Mouse (Mus musculus) G1E (cell line): ENCODE measurements around the gene Dlg5. TPM values are rescaled to one million over a fixed set of nuclear protein-coding genes. Genes with fewer than 3 reads are reported as not detected.

ENCODE experiments used
- ATAC-seq: 2 replicates; pipeline ENCODE4 v1.8.0; 2016; ENCODE audit warnings: mild to moderate bottlenecking; ENCODE audit not compliant: insufficient number of reproducible peaks, poor library complexity, low FRiP score, severe bottlenecking; ENCODE audit errors: extremely low read depth
- DNase-seq: peaks from one replicate; pipeline ENCODE4 v3.0.0; 2012; ENCODE audit warnings: low spot score
- H3K27me3 ChIP-seq: 2 replicates; pipeline ENCODE4 v1.6.1; 2012; ENCODE audit warnings: mild to moderate bottlenecking, low read length, inconsistent platforms; ENCODE audit not compliant: insufficient read depth
- H3K36me3 ChIP-seq: replicated peaks from 2 replicates; pipeline ENCODE3; 2012; ENCODE audit warnings: mild to moderate bottlenecking, inconsistent platforms
- H3K4me1 ChIP-seq: 2 replicates; pipeline ENCODE4 v1.6.1; 2012; ENCODE audit warnings: low read depth, low read length, inconsistent platforms, mixed read lengths; ENCODE audit not compliant: insufficient read depth
- H3K4me3 ChIP-seq: 2 replicates; pipeline ENCODE4 v1.5.1; 2012; ENCODE audit warnings: low read depth, mild to moderate bottlenecking, inconsistent platforms, low read length, moderate library complexity, mixed read lengths
- H3K9me3 ChIP-seq: replicated peaks from 2 replicates; pipeline ENCODE4 v1.6.1; 2012; ENCODE audit warnings: inconsistent platforms
- CTCF ChIP-seq: IDR thresholded peaks from 2 replicates; pipeline ENCODE4 v1.5.1; 2012; ENCODE audit warnings: low read depth, low read length, inconsistent platforms, mixed read lengths
- GATA1 ChIP-seq: IDR thresholded peaks from 2 replicates; pipeline ENCODE4 v1.6.1; 2012; ENCODE audit warnings: borderline replicate concordance, low read length, inconsistent platforms, mixed read lengths
- GATA2 ChIP-seq: IDR thresholded peaks from 2 replicates; pipeline ENCODE4 v1.6.1; 2012; ENCODE audit warnings: low read depth, low read length, inconsistent platforms, borderline replicate concordance
- POLR2AphosphoS5 ChIP-seq: IDR thresholded peaks from 2 replicates; pipeline ENCODE4 v1.6.1; 2012; ENCODE audit warnings: low read depth, low read length, inconsistent platforms; ENCODE audit not compliant: insufficient replicate concordance
- TAL1 ChIP-seq: conservative IDR thresholded peaks from 2 replicates; pipeline ENCODE4 v1.6.1; 2012; ENCODE audit warnings: low read depth, low read length, inconsistent platforms, mixed read lengths
- polyA plus RNA-seq: library from polyadenylated mRNA; stranded (reverse); fragments of >175 nt; gene quantifications from 2 replicates; pipeline ENCODE4 v1.2.3, GENCODE M21; 2012
- total RNA-seq, 2 experiments: library from RNA; stranded (forward) in 1 of 2; stranded (reverse) in 1 of 2; fragments of 200-1000 nt in 1 of 2; fragments of >200 nt in 1 of 2; fragmentation: Nextera tagmentation in 1 of 2; gene quantifications; 2 replicates each; pipeline ENCODE4 v1.2.3; 2014 to 2017

Dlg5 gene
- total and polyA plus RNA-seq, 3 experiments, result 2.4 to 22.7 (median 13.6) TPM

GRCm38 (mm10) chr14:24190131-24190530, 55.6 kb downstream of the Dlg5 start:
- TF ChIP-seq CTCF, result no peak
- no peak for TF ChIP-seq TAL1
- TF ChIP-seq GATA1, result no peak
- TF ChIP-seq GATA2, result no peak
- no peak for TF ChIP-seq POLR2AphosphoS5
- Histone ChIP-seq H3K27me3 (no peaks in the 10 kb centered on the region), H3K4me3 (no peak overlapping the region), H3K4me1 (peaks cover 41% of the 10 kb centered on the region), H3K36me3 (peaks cover 24% of the 10 kb centered on the region), H3K9me3 (no peaks in the 10 kb centered on the region)
- ATAC-seq (no peak), DNase-seq (no peak)

- Histone ChIP-seq H3K4me3 (no peak overlapping the region), H3K27me3 (no peaks in the 10 kb centered on the region), H3K36me3 (peaks cover 24% of the 10 kb centered on the region), H3K9me3 (no peaks in the 10 kb centered on the region), H3K4me1 (peaks cover 39% of the 10 kb centered on the region)
- no peak for ATAC-seq
- TF ChIP-seq GATA2 (no peak), POLR2AphosphoS5 (no peak), TAL1 (no peak), CTCF (no peak), GATA1 (no peak)
- no peak for DNase-seq
Measured at GRCm38 (mm10) chr14:24189598-24189997, 56.1 kb downstream of the Dlg5 start.

GRCm38 (mm10) chr14:24185514-24185913, 60.2 kb downstream of the Dlg5 start:
- Histone ChIP-seq H3K27me3 (no peaks in the 10 kb centered on the region), H3K36me3 (peaks cover 13% of the 10 kb centered on the region), H3K4me1 (peaks cover 47% of the 10 kb centered on the region), H3K4me3 (peak overlapping the region; percentile 52; the same call in 1 of the 2 replicates), H3K9me3 (no peaks in the 10 kb centered on the region)
- no peak for ATAC-seq
- TF ChIP-seq GATA2 (no peak), POLR2AphosphoS5 (no peak), TAL1 (no peak), GATA1 (no peak), CTCF (no peak)
- DNase-seq, result no peak

- Histone ChIP-seq H3K4me1 (peaks cover 51% of the 10 kb centered on the region), H3K4me3 (no peak overlapping the region; the same call in 1 of the 2 replicates), H3K9me3 (no peaks in the 10 kb centered on the region), H3K36me3 (peaks cover 3% of the 10 kb centered on the region), H3K27me3 (no peaks in the 10 kb centered on the region)
- TF ChIP-seq GATA1, result no peak
- no peak for TF ChIP-seq CTCF
- TF ChIP-seq TAL1, result no peak
- TF ChIP-seq GATA2, result no peak
- TF ChIP-seq POLR2AphosphoS5, result no peak
- ATAC-seq (no peak), DNase-seq (no peak)
Measured at GRCm38 (mm10) chr14:24182955-24183354, 62.8 kb downstream of the Dlg5 start.

- ATAC-seq, result peak; percentile 54
- peaks cover 11% of the 10 kb centered on the region for H3K36me3 ChIP-seq
- peak overlapping the region; percentile 46; the same call in 1 of the 2 replicates for H3K4me3 ChIP-seq
- DNase-seq, result peak; percentile 72
- peak; percentile 95 for TF ChIP-seq CTCF
- TF ChIP-seq GATA2, result no peak
- H3K4me1 ChIP-seq, result peaks cover 51% of the 10 kb centered on the region
- no peaks in the 10 kb centered on the region for H3K9me3 ChIP-seq
- H3K27me3 ChIP-seq, result no peaks in the 10 kb centered on the region
Measured at GRCm38 (mm10) chr14:24181811-24182506, 63.8 kb downstream of the Dlg5 start.

GRCm38 (mm10) chr14:24179466-24179991, 66.2 kb downstream of the Dlg5 start:
- peaks cover 32% of the 10 kb centered on the region for H3K4me1 ChIP-seq
- no peaks in the 10 kb centered on the region for H3K9me3 ChIP-seq
- DNase-seq (no peak), ATAC-seq (no peak)
- H3K27me3 ChIP-seq, result no peaks in the 10 kb centered on the region
- no peak overlapping the region for H3K4me3 ChIP-seq
- TF ChIP-seq CTCF (no peak), POLR2AphosphoS5 (no peak), TAL1 (no peak), GATA2 (no peak), GATA1 (no peak)
- peaks cover 26% of the 10 kb centered on the region for H3K36me3 ChIP-seq
